Mouse (Mus musculus) heart, postnatal 0 days (tissue): ENCODE data around the gene Fam198b.

Experiments
- CTCF ChIP-seq: IDR thresholded peaks from 2 replicates; pipeline ENCODE4 v1.5.1; 2016; ENCODE audit warnings: antibody characterized with exemption, control low read depth, low read depth
- EP300 ChIP-seq: IDR thresholded peaks from 2 replicates; pipeline ENCODE4 v1.6.1; 2016; ENCODE audit warnings: antibody characterized with exemption, low read depth

- TF ChIP-seq CTCF = no peak
- TF ChIP-seq EP300 = no peak
Measured at GRCm38 (mm10) chr3:79911166-79911565, 26.8 kb downstream of the Fam198b start.
